Mouse (Mus musculus) embryo, embryonic 9.5 days (tissue): ENCODE results near the gene Auts2.

ENCODE experiments used
- DNase-seq: peaks from one replicate; pipeline ENCODE4 v3.0.0-alpha.2; 2017; ENCODE audit errors: extremely low spot score

Gene Auts2

GRCm38 (mm10) chr5:132184395-132185095 is 358.6 kb downstream of the Auts2 start:
- DNase-seq = no peak

GRCm38 (mm10) chr5:132182077-132182476 is 361.1 kb downstream of the Auts2 start:
- DNase-seq = no peak

GRCm38 (mm10) chr5:132170010-132170409 is 373.1 kb downstream of the Auts2 start:
- DNase-seq = no peak

GRCm38 (mm10) chr5:132168805-132169204 is 374.3 kb downstream of the Auts2 start:
- no peak for DNase-seq

- DNase-seq = no peak
Measured at GRCm38 (mm10) chr5:132168224-132168623, 374.9 kb downstream of the Auts2 start.

GRCm38 (mm10) chr5:132166559-132166958 is 376.6 kb downstream of the Auts2 start:
- no peak for DNase-seq

- no peak for DNase-seq
Measured at GRCm38 (mm10) chr5:132163960-132164359, 379.2 kb downstream of the Auts2 start.

GRCm38 (mm10) chr5:132162206-132162533 is 381.0 kb downstream of the Auts2 start:
- no peak for DNase-seq

- DNase-seq = peak; percentile 14
Measured at GRCm38 (mm10) chr5:132161338-132162205, 381.6 kb downstream of the Auts2 start.

- no peak for DNase-seq
Measured at GRCm38 (mm10) chr5:132144181-132144580, 399.0 kb downstream of the Auts2 start.

GRCm38 (mm10) chr5:132140816-132141215 is 402.3 kb downstream of the Auts2 start:
- peak; percentile 10 for DNase-seq

- no peak for DNase-seq
Measured at GRCm38 (mm10) chr5:132135941-132136663, 407.0 kb downstream of the Auts2 start.

GRCm38 (mm10) chr5:132131948-132132347 is 411.2 kb downstream of the Auts2 start:
- no peak for DNase-seq

GRCm38 (mm10) chr5:132130577-132130976 is 412.6 kb downstream of the Auts2 start:
- no peak for DNase-seq

GRCm38 (mm10) chr5:132126626-132127025 is 416.5 kb downstream of the Auts2 start:
- DNase-seq = no peak

- DNase-seq = no peak
Measured at GRCm38 (mm10) chr5:132115631-132116030, 427.5 kb downstream of the Auts2 start.

- DNase-seq = no peak
Measured at GRCm38 (mm10) chr5:132114561-132115301, 428.4 kb downstream of the Auts2 start.

GRCm38 (mm10) chr5:132113480-132113879 is 429.7 kb downstream of the Auts2 start:
- DNase-seq = no peak

- no peak for DNase-seq
Measured at GRCm38 (mm10) chr5:132112666-132113065, 430.5 kb downstream of the Auts2 start.

GRCm38 (mm10) chr5:132102426-132102825 is 440.7 kb downstream of the Auts2 start:
- DNase-seq = no peak

- DNase-seq = no peak
Measured at GRCm38 (mm10) chr5:132098461-132098860, 444.7 kb downstream of the Auts2 start.

- DNase-seq = no peak
Measured at GRCm38 (mm10) chr5:132092721-132093120, 450.4 kb downstream of the Auts2 start.
